Mouse (Mus musculus) lung, postnatal 14 days (tissue): ENCODE results near the gene Oser1.
A peak's percentile ranks its signal among the peaks of the same experiment; 100 is the strongest.
"Not testable (repeated sequence)": the region's sequence is repeated elsewhere in the genome, so short reads cannot be mapped to it uniquely, and the experiment has no call there.

Experiments
- DNase-seq: peaks from one replicate; pipeline ENCODE4 v3.0.0; 2021

Oser1 gene

GRCm38 (mm10) chr2:163443543-163443942, 19.0 kb upstream of the Oser1 start:
- no peak for DNase-seq

- no peak for DNase-seq
Observed at GRCm38 (mm10) chr2:163439488-163439887, 15.0 kb upstream of the Oser1 start.

GRCm38 (mm10) chr2:163438619-163439451, 14.3 kb upstream of the Oser1 start:
- peak; percentile 45 for DNase-seq

- no peak for DNase-seq
Observed at GRCm38 (mm10) chr2:163438246-163438618, 13.7 kb upstream of the Oser1 start, which contains the start of gene Gdap1l1. TSS of gene Gdap1l1 (plus strand) at chr2:163438476.

GRCm38 (mm10) chr2:163437800-163438199, 13.3 kb upstream of the Oser1 start:
- no peak for DNase-seq

- DNase-seq, result no peak
Observed at GRCm38 (mm10) chr2:163433971-163434370, 9.5 kb upstream of the Oser1 start.

- DNase-seq, result peak; percentile 21
Observed at GRCm38 (mm10) chr2:163431289-163431688, 6.8 kb upstream of the Oser1 start.

- DNase-seq, result no peak
Observed at GRCm38 (mm10) chr2:163428346-163429011, 4.0 kb upstream of the Oser1 start.

GRCm38 (mm10) chr2:163422895-163423660, 1.4 kb downstream of the Oser1 start:
- DNase-seq, result no peak

- no peak for DNase-seq
Observed at GRCm38 (mm10) chr2:163420366-163420886, 4.1 kb downstream of the Oser1 start.

- DNase-seq, result peak; percentile 99
Observed at GRCm38 (mm10) chr2:163419346-163420045, 5.0 kb downstream of the Oser1 start.

GRCm38 (mm10) chr2:163418841-163419345, 5.6 kb downstream of the Oser1 start:
- peak; percentile 49 for DNase-seq

GRCm38 (mm10) chr2:163417830-163418229, 6.7 kb downstream of the Oser1 start:
- DNase-seq, result no peak

- DNase-seq, result no peak
Observed at GRCm38 (mm10) chr2:163417026-163417425, 7.5 kb downstream of the Oser1 start.

GRCm38 (mm10) chr2:163412846-163413590, 11.5 kb downstream of the Oser1 start:
- DNase-seq, result no peak

GRCm38 (mm10) chr2:163412419-163412818, 12.1 kb downstream of the Oser1 start:
- no peak for DNase-seq

- DNase-seq, result no peak
Observed at GRCm38 (mm10) chr2:163411840-163412239, 12.7 kb downstream of the Oser1 start.

GRCm38 (mm10) chr2:163411344-163411743, 13.2 kb downstream of the Oser1 start:
- not testable (repeated sequence) for DNase-seq

GRCm38 (mm10) chr2:163410211-163410610, 14.3 kb downstream of the Oser1 start:
- no peak for DNase-seq

GRCm38 (mm10) chr2:163404037-163404815, 20.3 kb downstream of the Oser1 start:
- DNase-seq, result no peak

- peak; percentile 85 for DNase-seq
Observed at GRCm38 (mm10) chr2:163401221-163401620, 23.3 kb downstream of the Oser1 start.
